Mouse (Mus musculus): ENCODE measurements at regions not wholly inside any gene's neighbourhood (a gene's known extent, or its start where the extent isn't known, plus 50 kb on each side); places are given as distances from the start of the nearest gene placed in this dataset.

DNA sequence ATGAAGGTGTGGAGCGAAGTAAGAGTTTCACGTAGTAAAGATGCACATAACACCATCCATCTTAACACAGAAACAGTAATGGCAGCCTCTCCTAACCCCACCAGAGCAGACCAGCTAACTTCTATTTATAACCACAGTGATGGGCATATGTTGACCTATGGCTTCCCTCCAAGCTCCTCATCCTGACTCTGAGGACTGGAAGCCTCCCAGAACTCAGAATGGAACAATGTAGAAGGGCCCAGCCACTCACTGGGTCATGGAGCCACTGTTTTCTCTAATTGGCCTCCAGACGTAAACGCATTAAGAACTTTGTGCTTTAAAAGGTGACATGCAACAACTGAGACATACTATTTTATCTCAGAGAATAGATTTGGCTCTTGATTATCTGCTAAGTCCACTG, 77.0 kb downstream of the Irs2 start:
- DNase-seq = no peak
- peaks cover 5% of the 10 kb centered on the region for H3K4me1 ChIP-seq (ENCODE audit: control insufficient read depth, insufficient read depth, low read length)
- TF ChIP-seq POLR2A (IDR thresholded peaks at IDR 0.05; ENCODE audit: low read depth, low read length) (no peak), CTCF (conservative IDR thresholded peaks at IDR 0.05; ENCODE audit: insufficient read depth, insufficient read length, low read depth, low read length) (no peak)
- H3K27ac ChIP-seq (ENCODE audit: insufficient read depth, low read depth, low read length) = no peak overlapping the region
- no peaks in the 10 kb centered on the region for H3K36me3 ChIP-seq (ENCODE audit: control insufficient read depth, insufficient read depth, low read length)
- no peaks in the 10 kb centered on the region for H3K27me3 ChIP-seq (replicated peaks; ENCODE audit: control insufficient read depth, insufficient read depth, low read length)
- H3K4me3 ChIP-seq (ENCODE audit: insufficient read depth, low read depth, low read length) = no peak overlapping the region
- 92% methylated on average over 4 of the region's 4 CpGs for WGBS

DNA sequence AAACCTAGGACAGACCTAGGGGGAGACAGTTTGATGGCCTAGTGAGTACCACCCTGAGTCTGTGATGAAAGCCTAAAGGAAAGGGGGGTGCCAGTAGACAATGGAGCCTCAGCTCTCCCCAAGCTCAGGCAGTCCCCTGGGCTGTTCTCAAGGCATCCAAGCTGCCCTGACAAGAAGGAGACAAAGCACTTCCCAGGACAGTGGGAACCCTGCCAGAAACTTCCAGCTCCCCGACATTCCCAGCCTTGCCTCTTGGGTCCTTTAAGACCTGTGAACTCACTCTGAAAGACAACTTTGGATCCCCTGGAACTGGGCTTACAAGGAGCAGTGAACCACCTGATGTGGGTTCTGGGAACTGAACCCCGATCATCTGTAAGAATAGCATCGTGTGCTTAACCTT, 79.4 kb downstream of the Irs2 start:
- H3K36me3 ChIP-seq (ENCODE audit: control insufficient read depth, insufficient read depth, low read length) = no peaks in the 10 kb centered on the region
- H3K27me3 ChIP-seq (replicated peaks; ENCODE audit: control insufficient read depth, insufficient read depth, low read length) = no peaks in the 10 kb centered on the region
- no peaks in the 10 kb centered on the region; the same call in 1 of the 2 replicates for H3K4me1 ChIP-seq (ENCODE audit: control insufficient read depth, insufficient read depth, low read length)
- 76% methylated on average over 3 of the region's 3 CpGs for WGBS
- TF ChIP-seq CTCF (conservative IDR thresholded peaks at IDR 0.05; ENCODE audit: insufficient read depth, insufficient read length, low read depth, low read length) (no peak), POLR2A (IDR thresholded peaks at IDR 0.05; ENCODE audit: low read depth, low read length) (no peak)
- no peak overlapping the region for H3K4me3 ChIP-seq (ENCODE audit: insufficient read depth, low read depth, low read length)
- no peak overlapping the region for H3K27ac ChIP-seq (ENCODE audit: insufficient read depth, low read depth, low read length)
- no peak for DNase-seq

DNA sequence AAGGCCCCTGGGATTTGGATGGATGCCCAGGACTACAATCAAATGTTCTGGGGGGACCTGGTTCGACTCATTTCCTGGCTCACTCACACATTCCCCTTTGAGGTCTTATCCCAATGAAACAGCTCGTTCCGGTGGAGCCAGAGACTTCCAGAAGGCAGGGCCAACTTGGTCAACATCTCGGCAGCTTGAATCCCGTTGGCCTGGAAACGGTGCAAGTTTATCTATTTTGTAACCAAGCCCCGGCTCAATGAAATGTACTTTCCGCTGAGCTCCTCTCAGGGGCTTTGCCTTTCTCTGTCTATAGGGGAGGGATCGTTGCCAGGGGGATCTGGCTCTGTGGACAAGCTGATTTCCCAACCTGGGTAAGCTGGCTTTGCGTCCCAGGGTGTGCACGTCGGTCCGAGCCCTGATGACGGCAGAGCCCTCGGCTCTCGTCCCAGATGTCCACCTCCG, 79.9 kb downstream of the Irs2 start:
- H3K4me3 ChIP-seq (ENCODE audit: insufficient read depth, low read depth, low read length) = no peak overlapping the region
- TF ChIP-seq CTCF (conservative IDR thresholded peaks at IDR 0.05; ENCODE audit: insufficient read depth, insufficient read length, low read depth, low read length) = no peak
- no peak for TF ChIP-seq POLR2A (IDR thresholded peaks at IDR 0.05; ENCODE audit: low read depth, low read length)
- no peaks in the 10 kb centered on the region for H3K27me3 ChIP-seq (replicated peaks; ENCODE audit: control insufficient read depth, insufficient read depth, low read length)
- WGBS = 64% methylated on average over 17 of the region's 17 CpGs
- peak; percentile 33 for DNase-seq
- H3K27ac ChIP-seq (ENCODE audit: insufficient read depth, low read depth, low read length) = no peak overlapping the region
- H3K4me1 ChIP-seq (ENCODE audit: control insufficient read depth, insufficient read depth, low read length) = no peaks in the 10 kb centered on the region; the same call in 1 of the 2 replicates
- H3K36me3 ChIP-seq (ENCODE audit: control insufficient read depth, insufficient read depth, low read length) = no peaks in the 10 kb centered on the region

DNA sequence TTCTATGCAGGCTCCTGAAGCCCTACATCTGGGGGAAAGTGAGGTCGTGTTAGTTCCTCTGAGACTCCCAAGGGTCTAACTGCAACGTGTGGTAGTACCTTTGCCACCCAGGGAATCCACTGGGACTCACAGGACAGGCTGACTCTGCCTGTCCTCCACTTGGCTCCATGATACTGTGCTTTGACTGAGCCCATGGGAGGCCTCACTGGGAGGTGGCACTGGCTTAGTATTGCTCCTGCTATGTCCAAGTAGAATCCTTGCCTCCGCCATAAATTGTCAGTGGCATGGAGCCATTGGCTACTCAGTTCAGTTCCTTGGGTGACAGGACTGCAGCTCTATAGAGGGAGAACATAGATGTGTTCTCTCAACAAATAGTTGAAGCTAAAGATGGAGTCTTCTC, 81.1 kb downstream of the Irs2 start:
- Histone ChIP-seq H3K27me3 (replicated peaks; ENCODE audit: control insufficient read depth, insufficient read depth, low read length) (no peaks in the 10 kb centered on the region), H3K27ac (ENCODE audit: insufficient read depth, low read depth, low read length) (no peak overlapping the region), H3K36me3 (ENCODE audit: control insufficient read depth, insufficient read depth, low read length) (no peaks in the 10 kb centered on the region), H3K4me1 (ENCODE audit: control insufficient read depth, insufficient read depth, low read length) (no peaks in the 10 kb centered on the region; the same call in 1 of the 2 replicates), H3K4me3 (ENCODE audit: insufficient read depth, low read depth, low read length) (no peak overlapping the region)
- WGBS = 78% methylated on average over 3 of the region's 3 CpGs
- DNase-seq = no peak
- TF ChIP-seq CTCF (conservative IDR thresholded peaks at IDR 0.05; ENCODE audit: insufficient read depth, insufficient read length, low read depth, low read length) (no peak), POLR2A (IDR thresholded peaks at IDR 0.05; ENCODE audit: low read depth, low read length) (no peak)

DNA sequence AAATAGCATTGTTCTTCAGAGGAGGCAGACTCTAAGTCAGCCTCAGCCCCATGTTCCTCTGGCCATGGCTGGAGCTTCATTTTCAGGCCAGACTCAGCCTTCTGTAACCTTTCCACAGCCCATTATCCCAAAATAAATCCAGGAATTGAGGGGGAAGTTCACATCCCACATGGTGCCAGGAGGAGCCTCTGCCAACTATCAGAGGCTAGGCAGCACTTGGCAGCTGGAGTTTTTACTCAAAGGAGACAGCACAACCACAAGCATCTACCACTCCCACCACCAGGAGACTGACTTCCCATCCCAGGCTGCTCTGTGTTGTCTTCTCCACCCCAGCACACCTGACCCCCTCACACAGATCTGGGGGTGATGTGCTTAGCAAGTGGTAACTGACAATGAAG, 81.7 kb downstream of the Irs2 start:
- Histone ChIP-seq H3K36me3 (ENCODE audit: control insufficient read depth, insufficient read depth, low read length) (no peaks in the 10 kb centered on the region), H3K4me1 (ENCODE audit: control insufficient read depth, insufficient read depth, low read length) (peaks cover 7% of the 10 kb centered on the region), H3K27ac (ENCODE audit: insufficient read depth, low read depth, low read length) (no peak overlapping the region), H3K4me3 (ENCODE audit: insufficient read depth, low read depth, low read length) (no peak overlapping the region), H3K27me3 (replicated peaks; ENCODE audit: control insufficient read depth, insufficient read depth, low read length) (no peaks in the 10 kb centered on the region)
- no peak for TF ChIP-seq POLR2A (IDR thresholded peaks at IDR 0.05; ENCODE audit: low read depth, low read length)
- no peak for DNase-seq

DNA sequence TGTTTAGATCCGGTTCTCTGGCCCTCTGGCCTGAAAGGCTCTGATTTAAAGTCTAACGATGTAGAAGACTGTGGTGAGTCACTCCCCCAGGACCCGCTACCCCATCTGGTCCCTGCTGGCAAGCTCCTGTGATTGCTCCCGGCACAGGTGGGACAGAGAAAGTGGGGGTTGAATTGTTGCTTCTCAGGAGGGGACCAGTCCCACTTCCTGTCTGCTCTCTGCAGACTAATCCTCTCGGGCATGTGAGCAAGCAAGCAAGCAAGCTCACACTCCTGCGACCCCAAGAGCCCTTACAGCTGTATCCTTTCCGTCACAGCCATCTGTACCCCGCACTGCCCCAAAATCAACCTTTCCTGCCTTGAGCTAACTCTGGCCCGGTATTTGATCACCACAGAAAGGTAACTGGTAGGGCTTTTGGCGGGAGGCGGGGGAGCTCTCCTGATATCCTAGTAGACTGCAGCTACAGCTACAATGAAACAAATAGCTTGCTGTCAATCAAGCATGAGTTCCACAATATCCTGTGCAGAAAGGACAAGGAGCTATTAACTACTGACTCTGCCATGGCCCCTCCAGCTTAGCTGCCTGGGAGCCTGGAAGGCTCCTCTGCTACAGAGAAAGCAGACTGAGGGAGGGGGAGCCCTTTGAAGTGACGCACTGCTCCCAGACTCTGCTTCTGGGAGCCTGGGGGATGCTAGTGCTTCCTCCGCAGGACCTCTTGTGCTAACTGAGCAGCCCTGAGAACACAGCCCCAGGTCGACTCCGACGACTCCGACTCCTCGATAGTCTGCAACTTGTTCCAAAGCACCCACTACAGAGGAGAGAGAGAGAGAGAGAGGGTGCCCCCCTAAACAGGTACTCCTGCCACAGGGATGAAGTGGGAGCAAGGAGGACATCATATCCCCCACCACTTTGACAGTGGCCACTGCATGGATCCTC, 82.4 kb downstream of the Irs2 start:
- Histone ChIP-seq H3K27ac (ENCODE audit: insufficient read depth, low read depth, low read length) (no peak overlapping the region), H3K36me3 (ENCODE audit: control insufficient read depth, insufficient read depth, low read length) (no peaks in the 10 kb centered on the region), H3K4me3 (ENCODE audit: insufficient read depth, low read depth, low read length) (no peak overlapping the region), H3K27me3 (replicated peaks; ENCODE audit: control insufficient read depth, insufficient read depth, low read length) (no peaks in the 10 kb centered on the region), H3K4me1 (ENCODE audit: control insufficient read depth, insufficient read depth, low read length) (peaks cover 7% of the 10 kb centered on the region)
- DNase-seq = no peak
- no peak for TF ChIP-seq CTCF (conservative IDR thresholded peaks at IDR 0.05; ENCODE audit: insufficient read depth, insufficient read length, low read depth, low read length)
- TF ChIP-seq POLR2A (IDR thresholded peaks at IDR 0.05; ENCODE audit: low read depth, low read length) = no peak
- 48% methylated on average over 18 of the region's 18 CpGs for WGBS

DNA sequence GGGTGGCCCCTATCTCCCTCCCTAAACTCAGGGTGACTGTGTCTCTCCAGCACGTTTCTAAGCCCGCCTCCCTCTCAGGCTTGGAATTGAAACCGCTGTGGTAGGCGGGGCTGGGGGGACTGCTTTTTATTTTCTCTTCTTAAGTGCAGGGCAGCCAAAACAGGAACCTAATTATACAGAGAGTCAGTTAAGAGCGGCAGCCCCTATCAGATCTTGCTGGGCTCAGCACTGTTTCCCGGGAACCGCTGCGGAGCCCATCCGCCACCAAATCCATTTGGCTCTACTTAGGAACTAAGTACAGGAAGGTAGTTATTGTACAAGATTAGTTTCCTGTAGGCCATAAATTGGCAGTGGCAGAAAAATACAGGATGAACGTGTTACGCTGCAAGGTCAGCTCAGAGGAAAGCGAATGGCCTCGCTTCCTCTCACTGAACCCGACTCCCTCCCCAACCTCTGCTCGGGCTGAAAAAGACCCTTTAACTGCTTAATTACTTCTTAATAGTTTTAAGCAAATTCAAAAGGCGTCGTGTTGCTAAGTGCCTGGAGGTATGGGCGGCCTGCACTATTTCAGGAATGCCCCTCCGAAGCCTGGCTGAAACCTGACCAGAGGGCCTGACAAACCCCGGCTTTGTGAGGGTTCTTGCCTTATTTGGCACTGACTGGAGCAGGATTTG, 83.6 kb downstream of the Irs2 start:
- H3K36me3 ChIP-seq (ENCODE audit: control insufficient read depth, insufficient read depth, low read length) = no peaks in the 10 kb centered on the region
- H3K27me3 ChIP-seq (replicated peaks; ENCODE audit: control insufficient read depth, insufficient read depth, low read length) = no peaks in the 10 kb centered on the region
- peak overlapping the region; percentile 78 for H3K27ac ChIP-seq (ENCODE audit: insufficient read depth, low read depth, low read length)
- no peak overlapping the region for H3K4me3 ChIP-seq (ENCODE audit: insufficient read depth, low read depth, low read length)
- TF ChIP-seq CTCF (conservative IDR thresholded peaks at IDR 0.05; ENCODE audit: insufficient read depth, insufficient read length, low read depth, low read length) = no peak
- TF ChIP-seq POLR2A (IDR thresholded peaks at IDR 0.05; ENCODE audit: low read depth, low read length) = no peak
- 17% methylated on average over 20 of the region's 20 CpGs for WGBS
- DNase-seq = peak; percentile 80
- peaks cover 7% of the 10 kb centered on the region for H3K4me1 ChIP-seq (ENCODE audit: control insufficient read depth, insufficient read depth, low read length)
